Mouse (Mus musculus) ES-Bruce4 (cell line): ENCODE results near the gene Fbxo22.

Experiments used
- CTCF ChIP-seq: IDR thresholded peaks from one replicate; pipeline ENCODE4 v1.8.1; 2011; ENCODE audit warnings: low read depth, low read length
- EP300 ChIP-seq: IDR thresholded peaks from 2 replicates; pipeline ENCODE4 v1.6.1; 2011; ENCODE audit warnings: low read depth, low read length; ENCODE audit not compliant: insufficient read depth
- POLR2A ChIP-seq: IDR thresholded peaks from one replicate; pipeline ENCODE4 v1.8.1; 2011; ENCODE audit warnings: low read length; ENCODE audit not compliant: insufficient read depth

GRCm38 (mm10) chr9:55208790-55209481 lies at the start of gene Fbxo22:
- TF ChIP-seq CTCF = no peak
- no peak for TF ChIP-seq POLR2A
- no peak; the same call in 1 of the 2 replicates for TF ChIP-seq EP300
